Mouse (Mus musculus) liver, embryonic 14.5 days (tissue): ENCODE measurements around the gene Srf.

Experiments used
- CTCF ChIP-seq: IDR thresholded peaks from 2 replicates; pipeline ENCODE4 v1.5.1; 2016; ENCODE audit warnings: antibody characterized with exemption, low read depth, control low read depth
- EP300 ChIP-seq: IDR thresholded peaks from 2 replicates; pipeline ENCODE4 v1.6.1; 2016; ENCODE audit warnings: antibody characterized with exemption, low read depth

- no peak for TF ChIP-seq CTCF
- TF ChIP-seq EP300, result no peak
Observed at GRCm38 (mm10) chr17:46594606-46595005, 38.6 kb upstream of the Srf start.
